Mouse (Mus musculus) layer of hippocampus, postnatal 10 days (tissue): ENCODE measurements at regions not wholly inside any gene's neighbourhood (a gene's known extent, or its start where the extent isn't known, plus 50 kb on each side); places are given as distances from the start of the nearest gene placed in this dataset.
"Not testable (repeated sequence)": the region's sequence is repeated elsewhere in the genome, so short reads cannot be mapped to it uniquely, and the experiment has no call there.

ENCODE experiments used
- DNase-seq, 2 experiments: peaks; one replicate each; pipeline ENCODE4 v3.0.0; 2021; ENCODE audit warnings: low spot score in 2 of 2

- DNase-seq, result no peak
Measured at GRCm38 (mm10) chr12:39594726-39595125, 443.1 kb downstream of the Arl4a start.

- DNase-seq, result not testable (repeated sequence)
Measured at GRCm38 (mm10) chr12:39593781-39594180, 444.0 kb downstream of the Arl4a start.

GRCm38 (mm10) chr12:39587204-39587909, 450.5 kb downstream of the Arl4a start:
- no peak for DNase-seq

- DNase-seq, result no peak
Measured at GRCm38 (mm10) chr12:39586163-39586562, 451.7 kb downstream of the Arl4a start.

GRCm38 (mm10) chr12:39577610-39578009, 460.2 kb downstream of the Arl4a start:
- no peak for DNase-seq

GRCm38 (mm10) chr12:39572802-39573201, 465.0 kb downstream of the Arl4a start:
- DNase-seq, result no peak

- no peak for DNase-seq
Measured at GRCm38 (mm10) chr12:39572147-39572546, 465.7 kb downstream of the Arl4a start.

GRCm38 (mm10) chr12:39560734-39561446, 476.9 kb downstream of the Arl4a start:
- DNase-seq, result no peak

- no peak for DNase-seq
Measured at GRCm38 (mm10) chr12:39558491-39558890, 479.3 kb downstream of the Arl4a start.

GRCm38 (mm10) chr12:39536326-39536725, 501.5 kb downstream of the Arl4a start:
- no peak for DNase-seq

- no peak for DNase-seq
Measured at GRCm38 (mm10) chr12:39528121-39528520, 509.7 kb downstream of the Arl4a start.

GRCm38 (mm10) chr12:39527216-39527600, 510.6 kb downstream of the Arl4a start:
- no peak for DNase-seq

GRCm38 (mm10) chr12:39526535-39527215, 511.1 kb downstream of the Arl4a start:
- no peak for DNase-seq

- DNase-seq, result no peak
Measured at GRCm38 (mm10) chr12:39515690-39516089, 522.1 kb downstream of the Arl4a start.

- DNase-seq, result no peak
Measured at GRCm38 (mm10) chr12:39510855-39511254, 527.0 kb downstream of the Arl4a start.

- DNase-seq, result peak; percentile 70 to 71
Measured at GRCm38 (mm10) chr12:39510073-39510812, 527.6 kb downstream of the Arl4a start.

GRCm38 (mm10) chr12:39496203-39496602, 541.6 kb downstream of the Arl4a start:
- DNase-seq, result peak; percentile 38 to 50

GRCm38 (mm10) chr12:39493578-39494218, 544.1 kb downstream of the Arl4a start:
- peak; percentile 26 to 54 for DNase-seq

GRCm38 (mm10) chr12:39493114-39493513, 544.7 kb downstream of the Arl4a start:
- no peak for DNase-seq

GRCm38 (mm10) chr12:39472984-39473383, 564.8 kb downstream of the Arl4a start:
- no peak for DNase-seq
